Mouse (Mus musculus): ENCODE data around the gene 9930104L06Rik. TPM values are rescaled to one million over a fixed set of nuclear protein-coding genes. Genes with fewer than 3 reads are reported as not detected.

The 9930104L06Rik gene
- 22.9 and 30.3 TPM in 2 replicates for polyA plus RNA-seq (2012; rRNA removed)

GRCm38 (mm10) chr4:124936613-124937471 is at the start of gene 9930104L06Rik:
9930104L06Rik (plus strand) TSS chr4:124937048.

GRCm38 (mm10) chr4:124939211-124939610 is 2.4 kb downstream of the 9930104L06Rik start, which contains the start of gene Cdca8:
Cdca8 (minus strand) TSS chr4:124939311.

GRCm38 (mm10) chr4:124985671-124986602 is 49.1 kb downstream of the 9930104L06Rik start, which contains the start of gene Rspo1:
Rspo1 (plus strand) TSS chr4:124986430.

Other genes starting within 250 kb of the 9930104L06Rik start
- gene Utp11, start 243.4 kb upstream of the 9930104L06Rik start, polyA plus RNA-seq (2012; rRNA removed), result 49.1 and 57.2 TPM in 2 replicates
- 8.3 and 17.6 TPM in 2 replicates for gene Fhl3, start 236.3 kb upstream of the 9930104L06Rik start, polyA plus RNA-seq (2012; rRNA removed)
- 128 and 180 TPM in 2 replicates for gene Sf3a3, start 222.3 kb upstream of the 9930104L06Rik start, polyA plus RNA-seq (2012; rRNA removed)
- 28.1 and 28.8 TPM in 2 replicates for gene Inpp5b, start 195.2 kb upstream of the 9930104L06Rik start, polyA plus RNA-seq (2012; rRNA removed)
- 13.6 and 14.1 TPM in 2 replicates for gene Mtf1, start 134.9 kb upstream of the 9930104L06Rik start, polyA plus RNA-seq (2012; rRNA removed)
- gene Yrdc, start 86.4 kb upstream of the 9930104L06Rik start, polyA plus RNA-seq (2012; rRNA removed), result 38.0 and 42.1 TPM in 2 replicates
- 31.7 and 41.7 TPM in 2 replicates for gene 1110065P20Rik, start 85.9 kb upstream of the 9930104L06Rik start, polyA plus RNA-seq (2012; rRNA removed)
- 11.1 and 14.1 TPM in 2 replicates for gene Maneal, start 74.9 kb upstream of the 9930104L06Rik start, polyA plus RNA-seq (2012; rRNA removed)
- 14.7 and 23.8 TPM in 2 replicates for gene Epha10, start 56.1 kb upstream of the 9930104L06Rik start, polyA plus RNA-seq (2012; rRNA removed)
- gene Cdca8, start 2.3 kb downstream of the 9930104L06Rik start, polyA plus RNA-seq (2012; rRNA removed), result 107 and 124 TPM in 2 replicates
- 26.2 and 90.0 TPM in 2 replicates for gene Rspo1, start 49.4 kb downstream of the 9930104L06Rik start, polyA plus RNA-seq (2012; rRNA removed)
- gene Gnl2, start 79.5 kb downstream of the 9930104L06Rik start, polyA plus RNA-seq (2012; rRNA removed), result 107 and 146 TPM in 2 replicates
- 0.31 and 0.68 TPM in 2 replicates for gene Dnali1, start 128.7 kb downstream of the 9930104L06Rik start, polyA plus RNA-seq (2012; rRNA removed)
- 21.8 and 22.8 TPM in 2 replicates for gene Snip1, start 129.6 kb downstream of the 9930104L06Rik start, polyA plus RNA-seq (2012; rRNA removed)
- gene Meaf6, start 148.1 kb downstream of the 9930104L06Rik start, polyA plus RNA-seq (2012; rRNA removed), result 91.4 and 122 TPM in 2 replicates
- 0.88 and 1.1 TPM in 2 replicates for gene Zc3h12a, start 190.8 kb downstream of the 9930104L06Rik start, polyA plus RNA-seq (2012; rRNA removed)